Mouse (Mus musculus) large intestine, adult 2 months (tissue): ENCODE measurements around the gene Gm10803. TPM values are rescaled to one million over a fixed set of nuclear protein-coding genes. Genes with fewer than 3 reads are reported as not detected.

Experiments used
- DNase-seq: peaks from one replicate; pipeline ENCODE4 v3.0.0-alpha.2; 2012; ENCODE audit warnings: low read depth, low spot score
- WGBS: fragments of 180-500 bp; shearing (Covaris S2); methylation state at CpG from one replicate; pipeline ENCODE4 v1.1.7; 2018; 5-methylcytosine and 5-hydroxymethylcytosine counted together
- polyA plus RNA-seq: library from polyadenylated mRNA; depleted of rRNA; stranded (reverse); fragments of >200 nt; gene quantifications from 2 replicates; pipeline ENCODE4 v1.2.3, GENCODE M21; 2012; rRNA removed

Gene Gm10803
- polyA plus RNA-seq, 1 experiment, result not detected

DNA sequence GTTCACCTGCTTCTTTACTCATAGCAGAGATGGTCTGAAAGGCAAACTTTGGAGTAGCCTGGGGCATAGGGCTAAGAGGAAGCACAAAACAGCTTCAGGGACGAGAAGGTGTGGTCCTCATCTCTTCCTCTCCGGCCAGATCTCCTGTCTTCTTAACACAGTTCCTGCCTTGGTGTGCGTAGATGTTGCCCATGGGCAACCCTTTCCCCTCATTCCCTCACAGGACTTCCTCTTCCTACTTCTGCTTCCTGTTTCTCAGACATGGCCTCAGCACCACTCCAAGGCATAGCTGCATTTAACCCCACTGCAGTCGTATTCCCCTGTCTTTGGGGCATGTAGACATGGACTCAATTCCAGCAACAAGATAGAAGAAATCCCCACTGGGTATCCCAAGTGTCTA lies 29.5 kb downstream of the Gm10803 start:
- DNase-seq, result no peak
- WGBS, result 54% methylated on average over 4 of the region's 4 CpGs

DNA sequence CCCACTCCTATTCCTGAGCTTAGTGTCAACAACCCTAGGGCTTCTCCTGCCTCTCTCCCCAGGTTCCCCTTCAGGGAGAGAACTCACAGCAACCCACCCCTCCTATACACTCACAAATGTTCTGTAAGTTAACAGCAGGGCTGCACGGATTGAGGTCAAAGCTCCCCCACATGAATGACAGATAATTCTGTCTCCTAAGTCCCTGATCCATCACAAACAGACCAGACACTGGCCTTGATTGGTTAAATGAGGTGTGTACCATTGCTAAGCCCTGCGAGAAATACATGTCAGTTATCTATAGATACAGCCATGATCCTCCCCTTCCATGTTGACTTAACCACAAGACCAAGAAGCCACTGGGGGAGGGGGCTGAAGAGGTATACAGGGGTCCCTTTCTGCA lies 31.3 kb downstream of the Gm10803 start:
- DNase-seq, result no peak
- WGBS, result 40% methylated on average over 2 of the region's 2 CpGs

DNA sequence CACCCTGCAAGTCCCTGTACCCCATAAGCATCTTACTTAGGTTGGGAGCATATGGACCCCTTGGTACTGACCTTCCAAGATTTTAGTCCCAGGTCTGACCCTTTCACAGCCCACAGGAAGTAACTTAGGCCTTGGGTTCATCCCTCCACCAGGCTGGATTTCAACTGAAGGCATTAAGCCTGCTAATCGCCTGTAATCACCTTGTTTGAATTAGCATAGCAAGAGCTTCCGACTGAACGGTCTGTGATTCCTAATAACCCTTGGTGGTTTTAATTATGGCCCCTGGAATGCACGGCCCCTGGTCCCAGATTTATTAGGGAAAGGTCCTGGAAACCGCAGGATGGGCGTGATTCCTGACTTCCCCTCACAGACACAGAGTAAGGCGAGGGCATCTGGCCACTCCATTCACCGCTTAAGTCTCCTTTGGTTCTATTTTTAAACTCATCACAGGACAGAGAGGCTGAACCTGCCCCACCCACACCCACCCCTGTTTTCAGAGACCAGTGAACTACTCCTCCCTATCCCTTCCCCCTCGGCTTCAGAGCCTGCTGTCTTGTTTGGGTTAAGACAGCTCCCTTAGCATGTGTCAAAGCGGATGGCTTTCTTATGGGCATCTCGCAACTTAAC lies 31.9 kb downstream of the Gm10803 start:
- no peak for DNase-seq
- WGBS, result 35% methylated on average over 11 of the region's 11 CpGs

DNA sequence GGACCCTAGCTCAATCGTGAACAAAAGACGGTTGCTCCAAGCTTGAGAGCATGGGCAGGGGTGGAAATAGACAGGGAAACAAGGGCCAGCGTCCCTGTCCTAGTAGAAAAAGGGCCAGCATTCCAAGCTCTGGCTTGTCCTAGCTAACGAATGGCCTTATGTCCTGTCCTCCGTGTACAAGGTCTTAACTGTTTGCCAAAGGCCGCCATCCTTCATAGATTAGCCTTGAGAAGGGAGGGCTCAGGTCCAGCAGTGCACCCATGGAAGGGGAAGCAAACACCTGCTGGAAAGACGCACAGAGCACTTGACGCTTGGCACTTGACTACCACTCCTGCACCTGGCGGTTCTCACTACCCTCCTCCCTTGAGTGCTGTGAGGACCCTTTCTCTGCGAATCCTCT lies 32.8 kb downstream of the Gm10803 start:
- no peak for DNase-seq
- WGBS, result 65% methylated on average over 10 of the region's 10 CpGs

DNA sequence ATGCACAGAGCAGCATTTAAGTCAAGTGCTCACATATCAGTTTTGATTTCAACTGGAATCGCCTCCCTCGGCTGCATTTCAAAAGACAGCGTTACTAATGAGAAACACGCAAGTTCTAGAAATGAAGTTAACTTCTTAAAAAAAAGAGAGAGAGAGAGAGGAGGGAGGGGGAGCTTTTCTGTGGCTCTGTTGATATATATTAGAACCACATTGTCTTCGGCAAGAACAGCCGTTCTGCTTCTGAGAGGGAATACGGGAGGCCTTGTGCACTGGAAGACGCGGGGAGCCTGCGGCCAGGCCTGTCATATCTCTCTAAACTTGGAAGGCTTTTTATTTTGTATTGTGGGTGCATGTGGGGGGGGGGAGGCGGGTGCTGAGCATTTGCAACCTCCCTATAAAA lies 36.8 kb downstream of the Gm10803 start:
- WGBS, result 76% methylated on average over 11 of the region's 11 CpGs
- DNase-seq, result no peak

DNA sequence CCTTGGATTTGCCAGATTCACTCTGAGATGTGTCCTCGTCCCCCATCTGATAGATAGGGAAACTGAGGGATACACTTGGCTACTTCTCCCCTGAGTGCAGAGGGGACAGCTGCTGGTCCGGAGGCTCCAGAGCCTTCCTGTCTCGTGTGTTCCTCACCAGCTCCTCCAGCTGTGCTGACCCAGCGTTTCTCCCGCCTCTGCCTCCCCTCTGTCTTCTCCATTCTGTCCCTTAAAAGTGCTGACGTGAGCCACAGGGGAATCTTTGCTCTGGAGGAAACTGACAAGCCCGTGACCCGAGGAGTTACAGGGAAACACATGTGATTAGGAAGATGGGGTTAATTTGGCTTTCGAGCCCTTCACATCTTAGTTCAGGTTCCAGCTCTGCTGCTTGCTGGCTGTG lies 39.4 kb downstream of the Gm10803 start:
- 53% methylated on average over 9 of the region's 9 CpGs for WGBS
- no peak for DNase-seq

DNA sequence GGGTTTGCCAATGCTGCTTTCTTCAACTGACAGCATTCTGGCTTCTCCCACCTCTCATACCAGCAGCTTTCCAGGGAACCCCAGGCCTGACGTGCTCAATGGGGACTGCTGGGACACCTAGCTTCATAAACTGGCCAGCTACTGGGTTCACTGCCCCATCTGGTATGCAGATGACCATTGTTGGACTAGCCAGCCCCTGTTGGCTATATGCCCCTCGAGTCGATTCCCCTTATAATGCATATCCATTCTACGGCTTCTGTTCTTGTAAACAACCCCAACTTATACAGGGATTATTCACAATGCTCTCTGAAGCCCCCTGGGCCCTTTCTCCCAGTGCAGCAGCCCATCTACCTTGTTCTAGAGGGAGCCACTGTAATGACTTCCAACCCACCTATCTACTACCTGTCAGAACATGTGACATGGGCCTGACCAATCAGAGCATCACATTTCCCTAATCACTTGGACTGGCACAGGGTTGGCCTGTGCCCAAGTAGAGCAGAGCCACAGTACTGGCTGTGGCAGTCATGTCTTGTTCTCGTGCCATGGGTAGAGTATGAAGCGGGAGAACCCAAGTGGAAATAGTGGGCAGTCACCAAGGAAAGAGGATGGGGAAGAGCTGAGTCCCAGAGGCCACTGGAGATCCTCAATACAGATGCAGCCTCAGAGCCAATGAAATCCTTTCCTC lies 44.4 kb downstream of the Gm10803 start:
- WGBS, result 79% methylated on average over 6 of the region's 6 CpGs

DNA sequence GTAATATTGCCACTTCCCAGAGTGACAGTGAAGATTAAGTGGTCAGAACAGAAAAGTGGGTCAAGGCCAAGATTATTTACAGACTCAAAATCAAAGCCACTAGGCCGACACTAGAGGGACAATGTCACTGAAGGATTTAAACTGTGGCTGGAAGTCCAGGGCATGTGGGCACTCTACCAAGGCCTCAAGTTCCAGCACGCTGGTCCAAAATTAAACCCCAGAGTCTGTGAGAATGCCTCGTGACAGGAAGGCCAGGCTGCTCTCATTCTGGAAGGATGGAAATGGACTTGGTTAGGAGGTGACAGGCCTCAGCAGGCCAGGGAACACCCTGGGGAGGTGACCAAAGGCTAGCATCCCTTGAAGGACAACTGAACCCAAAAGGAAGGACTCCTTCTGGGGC lies 48.4 kb downstream of the Gm10803 start:
- no peak for DNase-seq
- 61% methylated on average over 3 of the region's 3 CpGs for WGBS

More for the DNA sequence above, 44.4 kb downstream of the Gm10803 start:
- no peak for DNase-seq

DNA sequence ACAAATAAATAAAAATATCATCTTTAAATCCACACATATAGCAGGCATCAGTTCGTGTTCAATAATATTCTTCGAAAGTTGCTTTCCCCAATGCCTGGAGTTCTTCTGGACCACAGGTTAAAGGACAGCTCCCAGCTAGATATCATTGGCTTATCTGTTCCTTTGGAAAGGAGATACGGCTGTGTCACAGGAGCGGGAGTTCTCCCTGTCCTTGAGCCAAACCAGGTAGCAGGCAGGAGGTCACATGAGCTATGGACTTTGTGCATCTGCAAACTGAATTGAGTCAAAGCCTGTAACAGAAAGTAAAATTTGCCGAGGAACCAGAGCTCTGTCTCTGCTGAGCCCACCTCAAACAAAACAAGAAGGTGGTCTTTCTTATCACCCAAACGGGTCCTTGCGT lies 52.7 kb downstream of the Gm10803 start:
- DNase-seq, result no peak
- 63% methylated on average over 7 of the region's 7 CpGs for WGBS

Other genes starting within 250 kb of the Gm10803 start
- gene Tspan18, start 226.1 kb upstream of the Gm10803 start, polyA plus RNA-seq, result 6.8 and 11.7 TPM in 2 replicates
- 370 and 430 TPM in 2 replicates for gene Cd82, start 97.4 kb upstream of the Gm10803 start, polyA plus RNA-seq
- 0.02 TPM in 1 of 2 replicates, not detected in the other for gene Alx4, start 81.8 kb downstream of the Gm10803 start, polyA plus RNA-seq